Mouse (Mus musculus): Measurements from ENCODE around the gene Cbs.

Cbs gene

DNA sequence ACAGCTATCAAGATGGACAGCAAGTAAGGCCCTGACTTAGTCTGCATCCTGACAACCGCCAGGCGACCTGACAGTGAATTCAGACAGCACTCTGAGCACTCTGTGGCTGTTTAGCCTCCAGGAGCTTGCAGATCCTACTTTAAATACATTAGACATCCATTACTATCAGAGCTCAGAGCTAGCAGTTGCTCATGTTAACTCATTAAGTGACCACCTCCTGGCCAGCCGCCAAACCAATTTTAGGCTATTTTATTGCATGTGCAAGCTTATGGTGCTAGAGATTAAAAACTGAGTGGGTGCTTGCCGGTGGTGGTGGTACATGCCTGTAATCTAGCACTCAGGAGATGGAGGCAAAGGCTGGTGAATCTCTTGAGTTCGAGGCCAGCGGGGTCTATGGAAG is 53.3 kb downstream of the Cbs start:
- DNase-seq: no peak

DNA sequence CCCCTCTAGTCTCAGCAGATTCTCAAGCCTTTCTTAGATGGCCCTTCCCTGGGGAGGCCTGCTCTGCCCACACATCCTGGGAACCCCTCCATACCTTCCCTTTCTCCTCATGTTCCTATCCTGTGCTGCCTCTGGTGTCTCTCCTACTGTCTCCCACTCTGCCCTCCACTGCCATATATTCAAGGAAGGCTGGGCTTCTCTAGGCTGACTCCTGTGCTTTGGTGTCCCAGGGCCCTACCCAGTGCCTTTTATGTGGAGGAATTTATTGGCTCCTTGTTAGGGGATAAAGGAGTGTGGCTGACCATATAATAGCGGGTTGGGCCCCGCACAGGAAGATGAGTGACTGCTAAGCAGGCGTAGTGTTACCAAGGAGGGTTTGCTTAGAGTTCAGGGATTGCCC is 53.9 kb downstream of the Cbs start:
- no peak for DNase-seq

DNA sequence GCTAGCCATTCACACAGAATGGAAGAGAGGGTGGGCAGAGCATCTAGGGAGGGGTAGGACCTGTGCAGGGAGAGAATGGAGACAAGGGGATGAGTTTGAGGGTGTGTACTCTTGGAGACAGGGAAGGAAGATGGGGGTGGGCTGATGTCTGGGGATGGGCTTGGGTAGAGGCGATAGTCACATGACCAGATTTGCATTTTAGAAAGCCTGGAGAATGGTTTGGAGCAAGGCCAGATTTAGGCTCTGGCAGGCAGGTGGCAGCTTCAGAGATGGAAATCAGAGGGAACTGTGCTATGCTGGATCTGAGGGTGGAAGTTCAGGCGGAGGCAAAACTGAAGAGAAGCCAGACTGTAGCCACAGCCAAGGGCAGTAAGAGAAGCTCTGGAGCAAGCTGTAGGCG is 56.7 kb downstream of the Cbs start:
- no peak for DNase-seq

DNA sequence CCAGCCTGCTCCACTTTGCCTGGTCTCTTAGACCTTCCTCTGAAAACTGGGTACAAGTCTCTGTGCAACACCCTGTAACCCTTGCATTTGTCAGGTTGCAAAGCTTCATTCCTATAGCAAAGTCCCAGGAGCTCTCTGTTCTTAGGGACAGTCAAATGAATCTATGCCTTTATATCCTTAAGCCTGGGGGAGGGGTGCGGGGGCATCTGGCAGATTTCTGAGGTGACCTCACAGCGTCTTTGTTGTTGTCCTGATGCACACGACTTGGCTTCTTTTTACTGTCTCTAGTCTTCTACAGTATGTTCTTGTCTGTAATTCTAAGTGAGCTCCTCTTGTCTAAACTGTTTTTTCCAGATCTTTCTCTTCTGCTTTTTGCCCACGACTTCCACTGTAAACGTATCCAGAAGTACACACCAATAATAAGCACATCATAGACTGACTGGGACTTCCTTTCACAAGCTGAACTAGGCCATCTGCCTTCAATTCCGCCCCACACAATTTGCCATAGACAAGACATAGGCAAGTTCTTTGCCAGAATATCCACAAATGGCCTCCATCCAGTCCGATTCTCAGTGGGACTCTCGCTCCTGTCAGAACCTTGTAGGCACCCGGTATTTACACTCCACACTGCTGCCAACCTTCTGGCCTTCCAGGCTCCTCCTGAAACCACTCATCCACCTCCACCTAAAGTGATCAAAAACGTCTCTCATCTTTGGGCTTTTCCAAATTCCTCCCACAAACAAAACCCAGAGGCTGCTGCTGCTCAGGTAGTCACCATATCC is 60.5 kb downstream of the Cbs start:
- no peak for DNase-seq

DNA sequence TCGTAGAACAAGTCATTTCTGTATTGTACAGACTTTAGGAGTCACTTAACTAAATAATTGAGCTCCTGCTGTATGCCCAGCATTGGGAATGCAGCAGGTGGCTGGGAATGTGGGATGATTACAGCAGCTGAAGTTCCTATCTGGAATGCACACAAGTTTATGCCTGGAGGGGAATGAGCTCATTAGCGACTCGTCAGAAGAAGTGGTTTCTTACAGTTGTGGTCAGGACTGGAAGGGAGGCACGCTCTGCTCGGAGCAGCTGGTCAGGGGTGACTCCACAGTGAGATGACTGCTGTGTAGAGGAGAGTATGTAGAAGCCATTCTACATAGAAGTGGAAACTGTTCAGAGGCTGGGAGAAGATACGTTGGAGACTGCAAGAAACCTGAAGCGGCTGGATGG is 62.4 kb downstream of the Cbs start:
- no peak for DNase-seq

DNA sequence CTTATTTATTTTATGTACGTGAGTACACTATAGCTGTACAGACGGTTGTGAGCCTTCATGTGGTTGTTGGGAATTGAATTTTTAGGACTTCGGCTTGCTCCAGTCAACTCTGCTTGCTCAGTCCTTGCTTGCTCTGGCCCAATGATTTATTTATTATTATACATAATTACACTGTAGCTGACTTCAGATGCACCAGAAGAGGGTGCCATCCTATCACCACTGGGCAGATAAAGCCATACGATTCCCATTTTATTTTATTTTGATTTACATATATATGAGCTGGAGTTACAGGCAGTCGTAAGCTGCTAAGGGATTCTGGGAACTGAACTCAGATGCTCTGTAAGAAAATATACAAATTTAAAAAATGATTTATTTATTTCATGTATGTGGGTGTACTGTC is 65.3 kb downstream of the Cbs start:
- no peak for DNase-seq

DNA sequence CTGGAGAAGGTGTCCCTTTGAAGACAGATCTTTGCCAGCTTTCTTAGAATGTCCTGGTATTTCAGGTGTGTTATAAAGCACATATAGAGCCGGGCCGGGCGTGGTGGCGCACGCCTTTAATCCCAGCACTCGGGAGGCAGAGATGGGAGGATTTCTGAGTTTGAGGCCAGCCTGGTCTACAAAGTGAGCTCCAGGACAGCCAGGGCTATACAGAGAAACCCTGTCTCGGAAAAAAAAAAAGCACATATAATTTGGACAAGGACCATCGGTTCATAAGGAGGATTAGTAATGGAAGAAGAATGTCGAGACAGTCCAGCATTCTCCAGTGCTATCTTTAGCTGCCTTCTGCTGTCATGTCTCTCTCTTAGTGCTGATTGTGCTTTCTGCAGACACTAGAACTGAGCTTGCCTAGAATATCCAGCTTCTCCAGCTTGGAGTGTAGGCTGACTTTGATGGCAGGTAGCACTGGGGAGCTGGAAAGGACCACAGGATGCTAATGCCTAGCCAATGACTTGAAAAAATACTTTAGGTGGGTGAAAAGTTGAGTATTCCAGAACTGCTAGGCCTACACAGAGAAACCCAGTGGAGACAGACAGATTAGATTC is 66.6 kb downstream of the Cbs start:
- peak; percentile 35 for DNase-seq

DNA sequence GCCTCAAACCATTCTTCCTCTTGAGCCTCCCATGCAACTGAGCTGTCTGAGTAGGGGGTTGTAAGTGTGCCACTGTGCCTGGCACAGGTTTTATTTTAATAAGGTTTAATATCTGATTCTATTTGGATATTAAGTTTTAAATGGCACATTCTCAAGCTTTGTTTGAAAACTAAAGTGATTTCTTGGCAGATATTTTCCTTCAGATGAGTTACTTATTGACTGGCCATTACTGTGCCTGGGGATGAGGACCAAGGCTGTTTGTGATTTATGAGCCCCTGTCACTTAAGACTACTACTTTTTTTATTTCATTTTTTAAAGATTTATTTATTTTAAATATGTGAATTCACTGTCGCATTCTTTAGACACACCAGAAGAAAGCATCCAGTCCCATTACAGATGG is 67.3 kb downstream of the Cbs start:
- DNase-seq: no peak

DNA sequence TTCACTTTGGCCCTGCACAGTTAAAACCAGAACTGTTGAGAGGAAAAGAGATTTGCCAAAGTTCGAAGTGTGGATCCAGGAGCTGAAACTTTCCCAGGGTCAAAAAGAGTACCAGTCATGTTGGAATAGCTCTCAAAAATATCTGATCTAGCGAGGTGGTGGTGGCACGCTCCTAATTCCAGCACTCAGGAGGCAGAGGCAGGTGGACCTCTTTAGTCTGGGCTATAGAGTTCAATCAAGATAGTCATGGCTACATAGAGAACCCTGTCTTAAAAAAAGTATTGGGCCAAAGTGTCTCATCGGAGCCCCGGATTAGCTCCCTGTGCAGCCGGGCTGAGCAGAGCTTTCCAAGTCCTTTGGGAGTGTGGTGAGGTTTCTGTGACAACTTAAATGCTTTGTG is 70.8 kb downstream of the Cbs start:
- no peak for DNase-seq

DNA sequence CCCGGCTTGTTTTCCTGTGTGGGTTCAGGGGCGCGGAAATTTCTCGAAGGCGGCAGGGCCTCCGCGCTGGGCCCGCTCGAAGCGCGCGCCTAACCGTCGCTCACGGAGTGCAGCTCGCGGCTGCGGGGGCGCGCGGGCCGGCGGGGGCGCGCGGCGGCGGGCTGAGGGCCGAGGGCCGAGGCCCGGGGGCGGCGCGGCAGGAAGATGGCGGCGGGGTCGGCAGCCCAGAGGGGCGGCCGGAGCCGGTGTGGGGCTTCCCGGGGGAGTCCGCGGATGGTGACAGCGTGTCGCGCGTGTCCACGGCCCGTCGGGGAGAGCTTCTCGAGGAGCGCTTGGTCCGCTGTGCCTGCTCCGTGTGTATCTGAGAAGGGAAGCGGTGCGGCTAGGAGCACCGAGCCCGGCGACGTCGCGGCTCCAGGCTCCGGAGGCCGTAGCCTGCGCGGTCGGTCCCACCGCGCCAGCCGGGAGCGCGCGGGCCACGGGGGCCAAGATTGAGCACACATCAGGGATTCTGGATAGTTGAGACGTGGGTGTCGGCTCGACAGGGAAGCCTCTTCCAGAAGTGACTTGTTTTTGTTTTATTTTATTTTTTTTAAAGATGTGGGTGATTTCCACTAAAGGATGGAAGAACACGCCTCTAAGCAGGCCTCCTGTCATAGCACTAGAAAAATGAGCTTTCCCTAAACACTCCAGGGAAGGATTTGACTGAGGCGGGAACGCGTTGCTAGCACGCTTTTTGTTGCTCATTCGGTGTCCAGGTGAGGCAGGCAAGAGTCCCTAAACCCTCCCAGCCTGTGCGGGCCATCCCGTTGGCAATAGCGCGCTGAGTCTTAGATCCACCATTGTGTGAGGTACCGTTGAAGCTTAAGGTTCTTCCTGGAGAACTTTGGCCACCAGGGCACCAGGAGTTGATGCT is 71.6 kb downstream of the Cbs start:
- DNase-seq: peak; percentile 91

DNA sequence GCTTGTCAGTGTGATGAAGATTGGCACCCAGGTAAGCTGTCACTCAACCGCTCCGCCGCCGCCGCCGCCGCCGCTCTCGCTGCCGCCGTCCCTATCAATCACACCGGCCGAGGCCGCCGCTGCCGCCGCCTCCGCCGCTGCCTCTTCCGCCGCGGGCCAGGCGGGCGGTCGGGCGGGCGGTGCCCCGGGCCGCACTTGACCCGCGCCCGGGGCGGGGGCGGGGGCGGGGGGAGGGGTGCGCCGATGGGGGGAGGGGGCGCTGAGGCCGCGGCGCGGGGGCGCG is 72.2 kb downstream of the Cbs start:
- no peak for DNase-seq

DNA sequence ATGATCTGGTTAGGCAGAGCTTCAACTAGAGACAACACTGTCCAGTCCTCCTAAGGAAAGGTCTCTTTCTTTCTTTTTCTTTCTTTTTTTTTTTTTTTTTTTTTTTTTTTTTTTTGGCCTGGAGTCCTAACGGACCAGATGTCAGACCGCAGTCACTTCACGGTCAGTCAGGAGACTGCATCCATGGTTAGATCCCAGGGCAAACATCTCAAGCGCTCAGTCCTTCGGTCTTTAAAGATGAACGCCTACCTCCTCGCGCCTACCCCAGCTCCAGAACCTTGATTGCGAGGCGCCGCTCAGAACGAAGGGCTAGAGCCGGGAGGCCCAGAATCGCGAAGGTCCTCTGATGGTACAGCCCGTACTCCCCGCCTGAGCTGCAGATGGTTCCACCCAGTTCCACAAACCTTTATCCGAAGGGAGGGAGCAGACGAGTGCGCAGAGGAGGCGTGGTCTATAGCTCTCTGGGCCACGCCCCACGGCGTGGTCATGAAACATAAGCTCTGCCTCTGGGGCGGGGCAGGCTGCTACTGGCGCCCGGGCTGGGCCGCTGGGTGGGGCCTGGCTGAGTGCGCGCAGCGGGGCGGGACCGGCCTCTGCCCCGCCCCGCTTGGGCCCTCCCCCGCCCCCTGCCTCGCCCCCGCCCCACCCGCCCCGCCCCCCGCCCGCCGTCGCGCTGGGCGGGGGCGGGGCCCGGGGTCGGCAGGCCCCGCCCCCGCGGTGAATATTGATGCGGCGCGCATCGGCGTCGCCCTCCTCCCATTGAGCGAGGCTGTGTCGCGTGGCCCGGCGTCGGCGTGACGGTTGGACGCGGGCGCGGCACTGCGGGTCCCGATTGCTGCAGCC is 72.8 kb downstream of the Cbs start, which contains the start of gene Pknox1:
Pknox1 (plus strand) TSS at position 720 of the 843 bp plus-strand sequence.
- DNase-seq: peak; percentile 100

DNA sequence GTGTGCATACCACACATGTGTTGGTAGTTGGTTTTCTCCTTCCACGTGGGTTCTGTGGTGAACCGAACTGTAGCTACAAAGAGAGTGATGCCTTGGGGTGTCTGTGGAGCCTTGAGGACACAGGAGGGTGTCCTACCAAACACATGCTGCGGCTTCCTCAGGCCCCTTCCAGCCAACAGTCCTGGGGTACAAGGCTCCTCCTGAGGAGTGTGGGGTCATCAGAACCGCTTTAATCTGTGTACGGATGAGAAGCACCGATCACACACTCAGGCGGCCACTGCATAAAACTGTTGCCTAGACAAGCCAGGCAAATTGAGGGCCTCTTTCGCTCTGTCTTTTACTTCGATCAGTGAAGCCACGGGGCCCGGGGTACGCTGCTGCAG is 73.4 kb downstream of the Cbs start:
- peak; percentile 60 for DNase-seq

DNA sequence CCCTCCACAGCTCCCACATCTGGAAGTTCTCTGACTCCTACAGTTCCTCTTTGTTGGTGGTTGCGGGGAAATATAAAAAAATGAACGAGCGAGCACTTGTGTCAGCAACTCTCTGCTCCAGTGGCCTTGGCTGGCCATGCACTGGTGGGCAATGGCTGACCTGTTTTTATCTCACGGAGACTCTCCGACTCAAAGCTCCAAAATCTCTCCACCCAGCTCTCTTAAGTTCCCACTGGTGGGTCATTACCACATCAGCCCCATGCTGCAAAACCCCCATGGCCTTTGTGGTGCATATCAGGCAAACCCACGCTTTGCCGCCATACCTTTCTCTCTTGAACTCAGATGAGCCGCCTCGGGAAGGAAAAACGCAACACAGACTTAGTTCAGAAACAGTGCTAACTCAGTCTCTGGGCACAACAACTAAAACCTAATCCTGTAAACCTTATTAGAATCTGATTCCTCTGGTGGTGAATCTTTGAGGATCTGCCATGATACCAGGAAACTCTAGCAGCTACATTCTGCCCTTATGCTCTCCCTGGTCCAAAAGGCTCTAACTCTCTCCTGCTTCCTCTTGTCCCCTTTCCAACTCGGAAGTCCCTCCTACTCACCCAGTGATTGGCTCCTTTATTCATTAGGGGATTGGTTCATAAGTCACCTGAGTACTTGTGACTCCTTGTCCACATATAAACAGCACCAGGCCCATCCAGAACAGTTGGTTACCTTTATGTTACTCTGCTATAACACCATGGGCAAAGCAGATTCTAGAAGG is 77.8 kb downstream of the Cbs start:
- DNase-seq: no peak

Measured in embryo, embryonic 11 days (tissue).